In genomic region chr17:84893273-84894033, GRCm38 (mm10) we compare ENCODE assay signal across 18 mouse cellular contexts.
A peak's percentile ranks its signal among the peaks of the same experiment; 100 is the strongest.
DNase-seq lines count a peak whose midpoint lies in the region; ATAC-seq and TF ChIP-seq lines count a peak whose summit lies in the region.
"Had no signal": no experiment of that assay in that cellular context is flagged by ENCODE, and none has a peak within 500 bp of the region (broad histone marks: within the 10 kb centered on the region; RNA-seq: fewer than 3 reads in every experiment).

No protein-coding gene starts in this region.

- ATAC-seq in activated CD4-positive, CD25-positive, alpha-beta regulatory T cell, adult 4 months = peak; percentile 74
- peak; percentile 95 for ATAC-seq in intestine, embryonic 16.5 days
- peak; percentile 58 for ATAC-seq in liver, postnatal 0 days
- ATAC-seq: midbrain, embryonic 16.5 days had no signal

- no peak overlapping the region for H3K4me3 ChIP-seq in intestine, embryonic 16.5 days (ENCODE audit: low read length)
- no peak overlapping the region for H3K4me3 ChIP-seq in liver, postnatal 0 days (ENCODE audit: low read depth, low read length)
- H3K4me3 ChIP-seq in kidney, adult 2 months (ENCODE audit: insufficient read depth, low read depth, low read length) = no peak overlapping the region
- H3K4me3 ChIP-seq: forebrain, embryonic 12.5 days; heart, embryonic 15.5 days; hindbrain, embryonic 10.5 days had no signal

- no peak for TF ChIP-seq POLR2A in kidney, adult 2 months (IDR thresholded peaks at IDR 0.05; ENCODE audit: low read depth, low read length)

- 56% methylated on average over 16 of the region's 16 CpGs for WGBS in intestine, embryonic 16.5 days
- 56% methylated on average over 16 of the region's 16 CpGs for WGBS in liver, postnatal 0 days (ENCODE audit: insufficient replicate concordance)
- 80% methylated on average over 16 of the region's 16 CpGs for WGBS in kidney, adult 2 months

- H3K36me3 ChIP-seq in intestine, embryonic 16.5 days (ENCODE audit: control insufficient read depth, insufficient read depth, low read length) = no peaks in the 10 kb centered on the region
- H3K36me3 ChIP-seq in liver, postnatal 0 days (replicated peaks; ENCODE audit: insufficient read depth, low read length) = no peaks in the 10 kb centered on the region
- H3K36me3 ChIP-seq in kidney, adult 2 months (ENCODE audit: control insufficient read depth, insufficient read depth, low read length) = no peaks in the 10 kb centered on the region
- H3K36me3 ChIP-seq: forebrain, embryonic 12.5 days; heart, embryonic 15.5 days; hindbrain, embryonic 10.5 days had no signal

- no peak overlapping the region for H3K9ac ChIP-seq in intestine, embryonic 16.5 days (ENCODE audit: low read depth, low read length)
- H3K9ac ChIP-seq in liver, postnatal 0 days (replicated peaks) = no peak overlapping the region
- H3K9ac ChIP-seq: forebrain, embryonic 12.5 days; heart, embryonic 15.5 days; lung, embryonic 14.5 days had no signal

- H3K27ac ChIP-seq in intestine, embryonic 16.5 days (ENCODE audit: low read length) = peak overlapping the region; percentile 96
- no peak overlapping the region for H3K27ac ChIP-seq in liver, postnatal 0 days (ENCODE audit: low read depth)
- H3K27ac ChIP-seq in kidney, adult 2 months (ENCODE audit: insufficient read depth, low read depth, low read length) = no peak overlapping the region
- H3K27ac ChIP-seq: forebrain, embryonic 12.5 days; heart, embryonic 15.5 days; hindbrain, embryonic 10.5 days had no signal

- H3K9me3 ChIP-seq in intestine, embryonic 16.5 days (ENCODE audit: control insufficient read depth, low read length) = no peaks in the 10 kb centered on the region
- H3K9me3 ChIP-seq in liver, postnatal 0 days (ENCODE audit: low read length) = no peaks in the 10 kb centered on the region
- H3K9me3 ChIP-seq: forebrain, embryonic 12.5 days; heart, embryonic 15.5 days had no signal

- 0 out of 2 replicates have a peak, but pooled peaks cover 7% of the 10 kb centered on the region for H3K4me1 ChIP-seq in intestine, embryonic 16.5 days (ENCODE audit: control insufficient read depth, insufficient read depth, low read length)
- peaks cover 6% of the 10 kb centered on the region; the same call in 1 of the 2 replicates for H3K4me1 ChIP-seq in liver, postnatal 0 days (ENCODE audit: insufficient read depth)
- H3K4me1 ChIP-seq in kidney, adult 2 months (ENCODE audit: control insufficient read depth, insufficient read depth, low read length) = peaks cover 13% of the 10 kb centered on the region
- H3K4me1 ChIP-seq: forebrain, embryonic 12.5 days; hindbrain, embryonic 10.5 days had no signal

- TF ChIP-seq CTCF in liver, postnatal 0 days (IDR thresholded peaks at IDR 0.05; ENCODE audit: low read depth) = no peak
- no peak for TF ChIP-seq CTCF in kidney, adult 2 months (conservative IDR thresholded peaks at IDR 0.05; ENCODE audit: insufficient read depth, insufficient read length, low read depth, low read length)

- no peaks in the 10 kb centered on the region for H3K27me3 ChIP-seq in intestine, embryonic 16.5 days (replicated peaks; ENCODE audit: control insufficient read depth, insufficient read depth, low read length)
- no peaks in the 10 kb centered on the region for H3K27me3 ChIP-seq in liver, postnatal 0 days (ENCODE audit: insufficient read depth, low read length)
- H3K27me3 ChIP-seq in kidney, adult 2 months (replicated peaks; ENCODE audit: control insufficient read depth, insufficient read depth, low read length) = no peaks in the 10 kb centered on the region
- H3K27me3 ChIP-seq: forebrain, embryonic 12.5 days; heart, embryonic 15.5 days had no signal

- DNase-seq in 416B (ENCODE audit: low read depth) = peak; percentile 17
- DNase-seq in liver, postnatal 0 days = no peak
- no peak for DNase-seq in cerebellum, postnatal 36 days
- DNase-seq in kidney, postnatal 10 days = no peak
- no peak for DNase-seq in embryo, embryonic 11 days
- no peak for DNase-seq in kidney, adult 2 months
- DNase-seq: B cell, adult 2 months; cerebellum, postnatal 25 days; kidney, adult 9 months; layer of hippocampus, postnatal 36 days; left cerebral cortex, postnatal 4 days; lung, embryonic 14.5 days had no signal

- H3K4me2 ChIP-seq in intestine, embryonic 16.5 days (ENCODE audit: low read depth, low read length) = no peak overlapping the region
- H3K4me2 ChIP-seq in liver, postnatal 0 days (ENCODE audit: low read depth, low read length) = no peak overlapping the region
- H3K4me2 ChIP-seq: forebrain, embryonic 12.5 days; heart, embryonic 15.5 days; lung, embryonic 14.5 days had no signal

- peak; percentile 26 for TF ChIP-seq EP300 in liver, postnatal 0 days (IDR thresholded peaks at IDR 0.05; ENCODE audit: low read depth)
